In genomic region chr10:80152873-80153260, GRCm38 (mm10) we compare ENCODE assay signal across 7 mouse cellular contexts. TPM values are rescaled to one million over a fixed set of nuclear protein-coding genes. Genes with fewer than 3 reads are reported as not detected.
DNase-seq lines count a peak whose midpoint lies in the region; ATAC-seq lines count a peak whose summit lies in the region.

No protein-coding gene starts in this region.

- peaks cover 19% of the 10 kb centered on the region for H3K4me1 ChIP-seq in brown adipose tissue, adult 24 weeks (ENCODE audit: control insufficient read depth, insufficient read depth, insufficient read length, low read length)
- peaks cover 47% of the 10 kb centered on the region for H3K4me1 ChIP-seq in limb, embryonic 11.5 days (ENCODE audit: control insufficient read depth, insufficient read depth, low read length)

- ATAC-seq in limb, embryonic 11.5 days (ENCODE audit: insufficient number of reproducible peaks, low FRiP score, low TSS enrichment, low read depth) = no peak

- H3K27ac ChIP-seq in brown adipose tissue, adult 24 weeks (replicated peaks; ENCODE audit: low read depth, low read length) = peak overlapping the region; percentile 80
- H3K27ac ChIP-seq in limb, embryonic 11.5 days (replicated peaks; ENCODE audit: low read depth, low read length) = 0 out of 2 replicates have a peak overlapping the region, but pooled peaks have one; percentile 98

- peak overlapping the region; percentile 95 for H3K4me2 ChIP-seq in limb, embryonic 11.5 days (ENCODE audit: low read depth, severe bottlenecking)

- no peak overlapping the region; the same call in 1 of the 2 replicates for H3K4me3 ChIP-seq in brown adipose tissue, adult 24 weeks (ENCODE audit: insufficient read depth, low read depth, low read length)
- H3K4me3 ChIP-seq in limb, embryonic 11.5 days (ENCODE audit: low read depth, low read length) = peak overlapping the region; percentile 99

- peaks cover 51% of the 10 kb centered on the region for H3K36me3 ChIP-seq in limb, embryonic 11.5 days (ENCODE audit: control insufficient read depth, insufficient read depth, low read length)

- peak; percentile 42 for DNase-seq in thymus, postnatal 14 days
- DNase-seq in thymus, postnatal 0 days (ENCODE audit: low spot score) = no peak
- peak; percentile 38 for DNase-seq in heart, postnatal 25 days (ENCODE audit: low spot score)
- DNase-seq in limb, embryonic 11.5 days (ENCODE audit: low spot score) = no peak
- peak; percentile 56 to 57 for DNase-seq in natural killer cell, adult 2 months (ENCODE audit: low spot score in 2 of 2)
- DNase-seq in right cerebral cortex, postnatal 36 days (ENCODE audit: low spot score in 2 of 2) = no peak

- intact Hi-C loops in heart, postnatal 25 days (cut with DNase I) = no loop called here

- no peaks in the 10 kb centered on the region for H3K9me3 ChIP-seq in limb, embryonic 11.5 days (ENCODE audit: control insufficient read depth, low read length)

- WGBS in limb, embryonic 11.5 days = 42% methylated on average over 3 of the region's 3 CpGs

- no peaks in the 10 kb centered on the region for H3K27me3 ChIP-seq in limb, embryonic 11.5 days (ENCODE audit: control insufficient read depth, insufficient read depth, low read length)

- peak overlapping the region; percentile 100 for H3K9ac ChIP-seq in limb, embryonic 11.5 days (ENCODE audit: low read length)

RNA-seq across cellular contexts. Expression of gene Midn, which starts 4.8 kb away (rescaled TPM):
- polyA plus RNA-seq in thymus, postnatal 0 days (2015; fragmentation: Nextera tagmentation; extraction: Ambion mirVana) = 13.1 and 18.8 TPM in 2 replicates
- 25.5 and 31.6 TPM in 2 replicates for polyA plus RNA-seq in brown adipose tissue, adult 24 weeks (2012; ENCODE audit: insufficient read depth, insufficient read length, missing spikeins)
- 100 to 1,000 TPM in 1 of 2 experiments, 10 to 100 TPM in 1; 92.1 to 120 TPM for total RNA-seq in heart, postnatal 25 days (2021)
- polyA plus RNA-seq in limb, embryonic 11.5 days (2014; fragmentation: Nextera tagmentation; extraction: Ambion mirVana) = 59.3 and 60.9 TPM in 2 replicates

RNA-seq across cellular contexts. Expression of gene Cbarp, which starts 12.2 kb away (rescaled TPM):
- polyA plus RNA-seq in thymus, postnatal 0 days (2015; fragmentation: Nextera tagmentation; extraction: Ambion mirVana) = 3.5 and 4.3 TPM in 2 replicates
- polyA plus RNA-seq in brown adipose tissue, adult 24 weeks (2012; ENCODE audit: insufficient read depth, insufficient read length, missing spikeins) = 1.1 and 1.5 TPM in 2 replicates
- total RNA-seq in heart, postnatal 25 days (2021) = 1 to 10 TPM; 2.4 to 3.1 TPM
- 4.7 and 6.5 TPM in 2 replicates for polyA plus RNA-seq in limb, embryonic 11.5 days (2014; fragmentation: Nextera tagmentation; extraction: Ambion mirVana)

RNA-seq across cellular contexts. Expression of gene Cirbp, which starts 12.9 kb away (rescaled TPM):
- polyA plus RNA-seq in thymus, postnatal 0 days (2015; fragmentation: Nextera tagmentation; extraction: Ambion mirVana) = 226 and 376 TPM in 2 replicates
- polyA plus RNA-seq in brown adipose tissue, adult 24 weeks (2012; ENCODE audit: insufficient read depth, insufficient read length, missing spikeins) = 15.1 and 27.5 TPM in 2 replicates
- 10 to 100 TPM; 31.7 to 43.1 TPM for total RNA-seq in heart, postnatal 25 days (2021)
- polyA plus RNA-seq in limb, embryonic 11.5 days (2014; fragmentation: Nextera tagmentation; extraction: Ambion mirVana) = 67.9 and 68.1 TPM in 2 replicates

RNA-seq across cellular contexts. Expression of gene Atp5d, which starts 14.4 kb away (rescaled TPM):
- 588 TPM in 2 replicates for polyA plus RNA-seq in thymus, postnatal 0 days (2015; fragmentation: Nextera tagmentation; extraction: Ambion mirVana)
- 1,146 and 1,395 TPM in 2 replicates for polyA plus RNA-seq in brown adipose tissue, adult 24 weeks (2012; ENCODE audit: insufficient read depth, insufficient read length, missing spikeins)
- total RNA-seq in heart, postnatal 25 days (2021) = 1,000 to 10,000 TPM; 1,252 to 1,264 TPM
- 416 and 426 TPM in 2 replicates for polyA plus RNA-seq in limb, embryonic 11.5 days (2014; fragmentation: Nextera tagmentation; extraction: Ambion mirVana)

RNA-seq across cellular contexts. Expression of gene 1600002K03Rik, which starts 19.9 kb away (rescaled TPM):
- polyA plus RNA-seq in thymus, postnatal 0 days (2015; fragmentation: Nextera tagmentation; extraction: Ambion mirVana) = 15.3 and 15.4 TPM in 2 replicates
- polyA plus RNA-seq in brown adipose tissue, adult 24 weeks (2012; ENCODE audit: insufficient read depth, insufficient read length, missing spikeins) = 10.9 and 14.9 TPM in 2 replicates
- total RNA-seq in heart, postnatal 25 days (2021) = 1 to 10 TPM; 4.2 to 5.2 TPM
- 5.9 and 7.2 TPM in 2 replicates for polyA plus RNA-seq in limb, embryonic 11.5 days (2014; fragmentation: Nextera tagmentation; extraction: Ambion mirVana)

Comparison
In these comparisons a context has a peak if more than half of its experiments do, and no peak if none do; other contexts are left out.
1. DNase-seq: peak in thymus, postnatal 14 days (single experiment), heart, postnatal 25 days (single experiment) and natural killer cell, adult 2 months (2 of 2); none in thymus, postnatal 0 days (single experiment), limb, embryonic 11.5 days (single experiment) and right cerebral cortex, postnatal 36 days (0 of 2).